ENCODE assay signal across 28 mouse cellular contexts in the genomic region with DNA sequence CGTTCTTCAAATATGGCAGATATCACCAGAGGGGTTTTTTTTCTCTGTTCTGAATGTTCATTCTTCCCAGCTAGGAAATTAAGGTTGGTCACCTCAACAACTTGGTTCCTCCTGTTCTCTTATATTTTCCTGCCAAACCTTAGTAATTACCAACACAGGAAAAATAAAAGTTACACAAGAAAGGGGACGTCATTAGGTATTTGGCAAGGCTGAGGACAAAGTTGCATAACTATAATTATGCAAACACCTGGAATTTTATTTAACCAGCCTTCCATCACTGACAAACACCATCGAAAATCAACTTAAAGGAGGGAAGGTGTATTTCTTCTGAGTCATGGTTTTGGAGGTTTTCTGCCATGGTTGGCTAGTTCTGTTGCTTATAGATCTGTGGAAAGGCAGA. TPM values are rescaled to one million over a fixed set of nuclear protein-coding genes. Genes with fewer than 3 reads are reported as not detected.
"Had no signal": no experiment of that assay in that cellular context is flagged by ENCODE, and none has a peak within 500 bp of the region (broad histone marks: within the 10 kb centered on the region; RNA-seq: fewer than 3 reads in every experiment).

No protein-coding gene starts in this region.

- H3K4me3 ChIP-seq: gastrocnemius, adult 2 months; heart, embryonic 10.5 days; heart, embryonic 12.5 days; hindbrain, embryonic 10.5 days; hindbrain, embryonic 12.5 days; intestine, embryonic 15.5 days; layer of hippocampus, adult 2 months; left cerebral cortex, adult 2 months; limb, embryonic 10.5 days; limb, embryonic 12.5 days had no signal

- H3K36me3 ChIP-seq: heart, embryonic 10.5 days; heart, embryonic 12.5 days; hindbrain, embryonic 10.5 days; hindbrain, embryonic 12.5 days; intestine, embryonic 15.5 days; limb, embryonic 10.5 days; limb, embryonic 12.5 days had no signal

- H3K4me1 ChIP-seq: heart, embryonic 10.5 days; hindbrain, embryonic 12.5 days; intestine, embryonic 15.5 days; limb, embryonic 10.5 days; limb, embryonic 12.5 days had no signal

- DNase-seq: gastrocnemius, adult 2 months; gastrocnemius, postnatal 10 days; gastrocnemius, postnatal 25 days; heart, adult 18-20 months; heart, postnatal 10 days; heart, postnatal 4 days; kidney, adult 18-20 months; kidney, adult 8-10 months; kidney, postnatal 10 days; kidney, postnatal 25 days; kidney, postnatal 4 days had no signal

- H3K4me2 ChIP-seq: heart, embryonic 12.5 days; hindbrain, embryonic 12.5 days; hindbrain, embryonic 14.5 days; intestine, embryonic 15.5 days; limb, embryonic 12.5 days had no signal

- H3K9ac ChIP-seq: heart, embryonic 12.5 days; hindbrain, embryonic 12.5 days; hindbrain, embryonic 14.5 days; intestine, embryonic 15.5 days; limb, embryonic 12.5 days had no signal

- H3K27me3 ChIP-seq: heart, embryonic 12.5 days; hindbrain, embryonic 12.5 days; intestine, embryonic 15.5 days; limb, embryonic 12.5 days had no signal

- ATAC-seq: hindbrain, embryonic 16.5 days; inflammation-experienced regulatory T-cells, adult 6 months; intestine, embryonic 15.5 days; intestine, postnatal 0 days had no signal

- H3K9me3 ChIP-seq: heart, embryonic 10.5 days; heart, embryonic 12.5 days; hindbrain, embryonic 10.5 days; hindbrain, embryonic 12.5 days; intestine, embryonic 15.5 days; limb, embryonic 10.5 days; limb, embryonic 12.5 days had no signal

- H3K27ac ChIP-seq: gastrocnemius, adult 2 months; heart, embryonic 10.5 days; hindbrain, embryonic 10.5 days; hindbrain, embryonic 12.5 days; hindbrain, embryonic 14.5 days; intestine, embryonic 15.5 days; layer of hippocampus, adult 2 months; left cerebral cortex, adult 2 months; limb, embryonic 10.5 days; limb, embryonic 12.5 days had no signal

RNA-seq across cellular contexts. Expression of gene Them5, which starts 3.4 kb away (rescaled TPM):
- polyA plus RNA-seq: frontal cortex, adult 2 months; heart, embryonic 10.5 days; heart, embryonic 12.5 days; heart, embryonic 14.5 days; hindbrain, embryonic 10.5 days; hindbrain, embryonic 12.5 days; hindbrain, embryonic 14.5 days; inflammation-experienced regulatory T-cells, adult 6 months; intestine, embryonic 15.5 days; intestine, postnatal 0 days; kidney, embryonic 14.5 days; kidney, embryonic 16.5 days; limb, embryonic 10.5 days had no signal

RNA-seq across cellular contexts. Expression of gene C2cd4d, which starts 23.7 kb away (rescaled TPM):
- polyA plus RNA-seq: inflammation-experienced regulatory T-cells, adult 6 months had no signal

RNA-seq across cellular contexts. Expression of gene Lingo4, which starts 59.8 kb away (rescaled TPM):
- polyA plus RNA-seq: heart, embryonic 10.5 days; heart, embryonic 12.5 days; limb, embryonic 10.5 days; limb, embryonic 12.5 days had no signal
